9 mouse cellular contexts compared by ENCODE assay signal in genomic region chr2:117343240-117343624, GRCm38 (mm10). TPM values are rescaled to one million over a fixed set of nuclear protein-coding genes. Genes with fewer than 3 reads are reported as not detected.
DNase-seq lines count a peak whose midpoint lies in the region; ATAC-seq and TF ChIP-seq lines count a peak whose summit lies in the region.
"Had no signal": no experiment of that assay in that cellular context is flagged by ENCODE, and none has a peak within 500 bp of the region (broad histone marks: within the 10 kb centered on the region; RNA-seq: fewer than 3 reads in every experiment).

No protein-coding gene starts in this region.

- TF ChIP-seq EP300 in liver, postnatal 0 days (IDR thresholded peaks at IDR 0.05; ENCODE audit: low read depth): no peak

- H3K4me2 ChIP-seq in liver, postnatal 0 days (ENCODE audit: low read depth, low read length): peak overlapping the region; percentile 73; the same call in 1 of the 2 replicates

- no peak for ATAC-seq in liver, postnatal 0 days

- intact Hi-C loops in left cerebral cortex, postnatal 25 days (cut with DNase I): loop anchor here (2.0 to 5.0 kb wide), 2 partner anchors 74 to 81 kb away; no protein-coding TSS in a partner anchor

- TF ChIP-seq CTCF in liver, postnatal 0 days (IDR thresholded peaks at IDR 0.05; ENCODE audit: low read depth): no peak
- TF ChIP-seq CTCF in small intestine, adult 2 months (IDR thresholded peaks at IDR 0.05; ENCODE audit: extremely low read depth, insufficient read length, insufficient replicate concordance, low read depth, low read length): no peak

- no peak overlapping the region for H3K27ac ChIP-seq in liver, postnatal 0 days (ENCODE audit: low read depth)
- H3K27ac ChIP-seq in small intestine, adult 2 months (ENCODE audit: insufficient read depth, low read depth, low read length): no peak overlapping the region
- H3K27ac ChIP-seq: liver, embryonic 15.5 days had no signal

- no peak overlapping the region for H3K9ac ChIP-seq in liver, postnatal 0 days (replicated peaks)
- H3K9ac ChIP-seq: liver, embryonic 15.5 days had no signal

- H3K9me3 ChIP-seq in liver, postnatal 0 days (ENCODE audit: low read length): no peaks in the 10 kb centered on the region
- H3K9me3 ChIP-seq: liver, embryonic 15.5 days had no signal

- H3K36me3 ChIP-seq in liver, postnatal 0 days (replicated peaks; ENCODE audit: insufficient read depth, low read length): no peaks in the 10 kb centered on the region
- H3K36me3 ChIP-seq in small intestine, adult 2 months (ENCODE audit: control insufficient read depth, insufficient read depth, low read length): no peaks in the 10 kb centered on the region
- H3K36me3 ChIP-seq: liver, embryonic 15.5 days had no signal

- WGBS in liver, postnatal 0 days (ENCODE audit: insufficient replicate concordance): 26% methylated on average over 7 of the region's 7 CpGs
- 24% methylated on average over 7 of the region's 7 CpGs for WGBS in small intestine, adult 2 months

- peak; percentile 77 for DNase-seq in CD4-positive helper T cell, adult 2 months (ENCODE audit: low read depth, low spot score)
- DNase-seq in T-cell, adult 2 months (ENCODE audit: low spot score): peak; percentile 61
- DNase-seq in induced T-regulatory cell, adult 2 months (ENCODE audit: low read depth): peak; percentile 76
- no peak for DNase-seq in liver, postnatal 0 days
- no peak for DNase-seq in left cerebral cortex, adult 11 months (ENCODE audit: low spot score)
- no peak for DNase-seq in MN1 (ENCODE audit: low spot score)
- no peak for DNase-seq in left cerebral cortex, postnatal 25 days (ENCODE audit: low spot score in 2 of 2)

- H3K4me1 ChIP-seq in liver, postnatal 0 days (ENCODE audit: insufficient read depth): peaks cover 4% of the 10 kb centered on the region; the same call in 1 of the 2 replicates
- no peaks in the 10 kb centered on the region; the same call in 1 of the 2 replicates for H3K4me1 ChIP-seq in small intestine, adult 2 months (ENCODE audit: control insufficient read depth, insufficient read depth, insufficient read length, low read length)

- H3K4me3 ChIP-seq in liver, postnatal 0 days (ENCODE audit: low read depth, low read length): 0 out of 2 replicates have a peak overlapping the region, but pooled peaks have one; percentile 47
- peak overlapping the region; percentile 64 for H3K4me3 ChIP-seq in small intestine, adult 2 months (ENCODE audit: low read depth, low read length)

- TF ChIP-seq POLR2A in small intestine, adult 2 months (IDR thresholded peaks at IDR 0.05; ENCODE audit: low read depth, low read length): no peak

- peaks cover 33% of the 10 kb centered on the region for H3K27me3 ChIP-seq in liver, postnatal 0 days (ENCODE audit: insufficient read depth, low read length)
- 0 out of 2 replicates have a peak, but pooled peaks cover 3% of the 10 kb centered on the region for H3K27me3 ChIP-seq in small intestine, adult 2 months (ENCODE audit: control insufficient read depth, insufficient read depth, low read length)

RNA-seq across cellular contexts. Expression of gene Rasgrp1, which starts 0.4 kb away (rescaled TPM):
- polyA plus RNA-seq in liver, postnatal 0 days (2015; fragmentation: Nextera tagmentation; extraction: Ambion mirVana): 0.60 and 1.1 TPM in 2 replicates
- 2.1 and 2.2 TPM in 2 replicates for polyA plus RNA-seq in small intestine, adult 2 months (2012; rRNA removed)
- 100 to 1,000 TPM; 326 to 336 TPM for total RNA-seq in left cerebral cortex, postnatal 25 days (2021)

Comparison
In these comparisons a context has a peak if more than half of its experiments do, and no peak if none do; other contexts are left out.
1. DNase-seq: peak in CD4-positive helper T cell, adult 2 months (single experiment), T-cell, adult 2 months (single experiment) and induced T-regulatory cell, adult 2 months (single experiment); none in liver, postnatal 0 days (single experiment), left cerebral cortex, adult 11 months (single experiment), MN1 (single experiment) and left cerebral cortex, postnatal 25 days (0 of 2).